Mouse (Mus musculus): ENCODE measurements around the gene H2-DMb2. TPM values are rescaled to one million over a fixed set of nuclear protein-coding genes. Genes with fewer than 3 reads are reported as not detected.

H2-DMb2 gene
- polyA plus RNA-seq, 1 experiment from 2014 or later: not detected

- Histone ChIP-seq H3K27ac (peak within 1 kb of the TSS; percentile 100), H3K36me3 (peaks cover 40% of the 10 kb centered on the region), H3K27me3 (no peaks in the 10 kb centered on the region), H3K4me3 (peak within 1 kb of the TSS; percentile 99), H3K4me2 (replicated peaks) (peak within 1 kb of the TSS; percentile 98), H3K9me3 (replicated peaks) (no peaks in the 10 kb centered on the region), H3K4me1 (peaks cover 41% of the 10 kb centered on the region), H3K9ac (peak within 1 kb of the TSS; percentile 98)
- peak; percentile 76 for ATAC-seq (ENCODE audit: low FRiP score)
- under 1% methylated on average over 96 of the region's 96 CpGs for WGBS
Observed at GRCm38 (mm10) chr17:34119249-34120179, 23.6 kb upstream of the H2-DMb2 start, which contains the start of gene H2-DMa. Gene H2-DMa, plus strand, starts transcription at chr17:34119541.

GRCm38 (mm10) chr17:34120180-34120723 lies 22.9 kb upstream of the H2-DMb2 start:
- Histone ChIP-seq H3K4me1 (peaks cover 39% of the 10 kb centered on the region), H3K36me3 (peaks cover 33% of the 10 kb centered on the region), H3K9me3 (replicated peaks) (no peaks in the 10 kb centered on the region), H3K27ac (peak overlapping the region; percentile 100), H3K4me2 (replicated peaks) (peak overlapping the region; percentile 98), H3K4me3 (peak overlapping the region; percentile 99), H3K9ac (peak overlapping the region; percentile 91), H3K27me3 (no peaks in the 10 kb centered on the region)
- ATAC-seq (ENCODE audit: low FRiP score): peak; percentile 9; the same call in 1 of the 2 replicates
- WGBS: under 1% methylated on average over 36 of the region's 42 CpGs

DNA sequence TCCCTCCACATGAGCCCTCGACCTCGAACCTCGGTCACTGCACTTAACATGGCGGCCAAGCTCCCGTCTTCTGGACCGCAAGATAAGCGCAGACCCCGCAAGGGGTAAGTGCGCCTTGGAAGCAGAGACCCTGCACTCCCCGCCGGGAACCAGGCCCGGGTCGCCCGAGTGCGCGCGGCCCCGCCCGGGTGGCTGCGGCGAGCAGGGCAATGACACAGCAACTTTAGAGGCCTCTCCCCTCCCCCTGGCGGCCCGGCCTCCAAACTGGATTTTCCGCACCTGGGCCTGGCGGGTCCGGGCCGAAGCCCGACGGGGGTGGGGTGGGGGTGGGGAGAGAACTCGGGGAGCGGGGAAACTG lies 22.3 kb upstream of the H2-DMb2 start:
- ATAC-seq (ENCODE audit: low FRiP score): peak; percentile 12
- H3K9ac ChIP-seq: peak overlapping the region; percentile 91
- peak overlapping the region; percentile 98 for H3K4me2 ChIP-seq (replicated peaks)
- H3K36me3 ChIP-seq: peaks cover 27% of the 10 kb centered on the region
- H3K27ac ChIP-seq: peak overlapping the region; percentile 100
- WGBS: under 1% methylated on average over 31 of the region's 31 CpGs
- H3K4me1 ChIP-seq: peaks cover 34% of the 10 kb centered on the region
- H3K4me3 ChIP-seq: peak overlapping the region; percentile 99
- no peaks in the 10 kb centered on the region for H3K9me3 ChIP-seq (replicated peaks)
- no peaks in the 10 kb centered on the region for H3K27me3 ChIP-seq

- Histone ChIP-seq H3K4me1 (peaks cover 30% of the 10 kb centered on the region), H3K4me3 (peak overlapping the region; percentile 99), H3K4me2 (replicated peaks) (peak overlapping the region; percentile 98), H3K9me3 (replicated peaks) (no peaks in the 10 kb centered on the region), H3K9ac (peak overlapping the region; percentile 91), H3K27me3 (no peaks in the 10 kb centered on the region), H3K27ac (peak overlapping the region; percentile 100), H3K36me3 (peaks cover 23% of the 10 kb centered on the region)
- under 1% methylated on average over 29 of the region's 35 CpGs for WGBS
- peak; percentile 22 for ATAC-seq (ENCODE audit: low FRiP score)
Observed at GRCm38 (mm10) chr17:34121172-34121878, 21.8 kb upstream of the H2-DMb2 start.

DNA sequence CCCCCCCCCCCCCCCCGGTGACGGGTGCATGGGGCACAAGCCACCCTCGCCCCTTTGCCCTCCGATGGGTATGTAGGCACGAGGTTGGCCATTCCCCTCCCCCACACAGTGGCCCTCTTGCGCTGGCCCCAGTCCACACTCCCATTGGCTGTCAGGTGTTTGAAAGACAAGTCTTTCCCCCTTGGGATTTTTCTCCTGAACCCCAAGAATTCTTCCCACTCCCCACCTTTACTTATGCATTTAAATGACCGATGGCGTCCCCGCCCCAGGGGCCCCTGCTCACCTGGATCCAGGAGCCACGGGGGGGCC lies 21.3 kb upstream of the H2-DMb2 start:
- Histone ChIP-seq H3K27ac (peak overlapping the region; percentile 100), H3K4me1 (peaks cover 25% of the 10 kb centered on the region), H3K36me3 (peaks cover 18% of the 10 kb centered on the region), H3K4me3 (peak overlapping the region; percentile 99), H3K9me3 (replicated peaks) (no peaks in the 10 kb centered on the region), H3K4me2 (replicated peaks) (peak overlapping the region; percentile 98), H3K9ac (peak overlapping the region; percentile 91), H3K27me3 (no peaks in the 10 kb centered on the region)
- WGBS: 0% methylated on average over 7 of the region's 10 CpGs
- ATAC-seq (ENCODE audit: low FRiP score): peak; percentile 32

DNA sequence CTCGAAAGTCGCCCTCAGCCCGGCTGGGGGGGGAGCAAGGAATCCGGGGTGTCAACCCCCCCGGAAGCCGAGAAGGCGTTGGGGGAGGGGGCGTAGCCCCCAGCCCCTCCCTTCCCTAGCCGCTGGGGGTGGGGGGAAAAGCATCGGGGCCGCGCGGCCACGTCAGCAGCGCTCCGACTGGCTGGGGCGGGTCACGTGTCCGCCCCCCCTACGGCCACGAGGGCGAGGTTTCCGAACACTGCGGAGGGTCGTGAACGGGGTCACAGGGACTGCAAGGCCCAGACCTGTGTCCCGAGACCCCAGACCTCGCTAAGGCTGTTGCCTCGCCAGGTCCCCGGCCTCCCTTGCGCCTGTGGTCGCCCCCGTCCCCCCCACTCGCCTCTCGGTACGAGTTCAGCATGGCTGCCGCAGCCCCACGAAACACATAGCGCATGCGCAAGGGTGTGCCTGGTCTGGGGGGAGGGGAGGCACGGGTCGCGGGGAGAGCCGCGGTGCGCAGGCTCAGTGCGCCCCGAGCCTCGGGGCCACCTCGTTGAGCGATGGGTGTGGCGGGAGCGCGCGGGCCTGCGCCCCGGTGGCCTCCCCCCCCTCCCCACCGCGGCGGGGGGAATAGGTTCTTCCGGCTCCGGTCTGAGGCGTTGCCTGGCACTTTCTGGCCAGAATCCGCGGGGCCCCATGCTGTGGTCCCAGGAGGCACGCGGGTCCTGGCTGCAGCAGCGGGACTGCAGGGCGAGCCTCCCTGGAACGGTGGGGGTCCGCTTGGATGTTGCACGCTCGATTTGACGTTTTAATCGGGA lies 20.7 kb upstream of the H2-DMb2 start, which contains the start of gene Brd2:
Brd2 (minus strand) TSS at position 447 of the 797 bp plus-strand sequence.
- ATAC-seq (ENCODE audit: low FRiP score): peak; percentile 51
- Histone ChIP-seq H3K36me3 (peaks cover 13% of the 10 kb centered on the region), H3K4me1 (peaks cover 19% of the 10 kb centered on the region), H3K9me3 (replicated peaks) (no peaks in the 10 kb centered on the region), H3K4me3 (peak within 1 kb of the TSS; percentile 99), H3K27me3 (no peaks in the 10 kb centered on the region), H3K27ac (peak within 1 kb of the TSS; percentile 100), H3K9ac (peak within 1 kb of the TSS; percentile 91), H3K4me2 (replicated peaks) (peak within 1 kb of the TSS; percentile 98)
- WGBS: 1% methylated on average over 48 of the region's 75 CpGs

DNA sequence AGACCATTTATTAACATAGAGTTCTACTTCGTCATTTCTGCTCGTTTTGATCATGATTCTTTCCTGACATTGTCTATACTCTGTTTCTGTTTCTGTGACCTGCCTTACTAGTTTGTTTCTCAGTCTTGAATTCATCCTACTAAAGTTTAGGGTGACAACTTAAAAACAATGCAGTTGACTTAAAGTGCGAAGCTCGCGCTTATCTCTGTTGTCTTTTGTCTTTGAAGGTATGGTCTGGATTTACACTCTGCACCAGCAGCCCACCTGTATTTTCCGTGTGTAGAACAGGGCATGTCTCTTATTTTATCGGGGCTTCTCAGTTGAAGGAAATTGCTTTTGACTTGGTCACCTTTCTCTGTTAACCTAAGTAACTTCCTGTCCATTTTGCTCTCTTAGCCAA lies 20.0 kb upstream of the H2-DMb2 start:
- H3K9me3 ChIP-seq (replicated peaks): no peaks in the 10 kb centered on the region
- H3K36me3 ChIP-seq: peaks cover 6% of the 10 kb centered on the region
- no peak for ATAC-seq (ENCODE audit: low FRiP score)
- WGBS: 3% methylated on average over 7 of the region's 7 CpGs
- H3K27ac ChIP-seq: peak overlapping the region; percentile 100
- H3K4me2 ChIP-seq (replicated peaks): peak overlapping the region; percentile 98
- no peaks in the 10 kb centered on the region for H3K27me3 ChIP-seq
- H3K9ac ChIP-seq: peak overlapping the region; percentile 91
- H3K4me3 ChIP-seq: peak overlapping the region; percentile 99
- peaks cover 20% of the 10 kb centered on the region for H3K4me1 ChIP-seq

DNA sequence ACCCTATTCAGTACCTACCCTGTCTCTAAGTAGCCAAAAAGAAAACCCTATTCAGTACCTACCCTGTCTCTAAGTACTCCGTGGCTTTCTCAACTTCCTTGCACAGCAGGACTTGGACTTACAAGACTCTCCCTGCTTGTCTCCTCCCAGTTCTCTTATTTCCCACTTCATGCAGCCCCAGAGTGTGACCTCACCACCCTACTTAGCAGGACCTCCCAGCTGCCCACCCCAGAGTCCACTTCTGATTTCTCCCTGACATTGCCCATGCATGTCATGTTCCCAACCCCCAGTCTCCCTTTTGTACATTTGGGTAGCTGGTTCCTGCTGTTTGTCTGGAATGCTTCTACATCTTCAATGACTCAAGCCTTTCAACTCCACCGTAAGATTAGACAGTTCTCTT lies 19.6 kb upstream of the H2-DMb2 start:
- Histone ChIP-seq H3K4me3 (peak overlapping the region; percentile 99), H3K9me3 (replicated peaks) (no peaks in the 10 kb centered on the region), H3K4me1 (peaks cover 24% of the 10 kb centered on the region), H3K36me3 (peaks cover 2% of the 10 kb centered on the region), H3K27ac (peak overlapping the region; percentile 100), H3K27me3 (no peaks in the 10 kb centered on the region), H3K9ac (peak overlapping the region; percentile 91), H3K4me2 (replicated peaks) (peak overlapping the region; percentile 98)
- WGBS: 3% methylated on average over 2 of the region's 2 CpGs
- ATAC-seq (ENCODE audit: low FRiP score): no peak

GRCm38 (mm10) chr17:34124649-34125048 lies 18.5 kb upstream of the H2-DMb2 start:
- Histone ChIP-seq H3K36me3 (no peaks in the 10 kb centered on the region), H3K4me3 (no peak overlapping the region), H3K27me3 (no peaks in the 10 kb centered on the region; the same call in 1 of the 2 replicates), H3K9ac (no peak overlapping the region), H3K4me2 (replicated peaks) (no peak overlapping the region), H3K4me1 (peaks cover 35% of the 10 kb centered on the region), H3K27ac (no peak overlapping the region), H3K9me3 (replicated peaks) (no peaks in the 10 kb centered on the region)
- ATAC-seq (ENCODE audit: low FRiP score): no peak
- WGBS: 79% methylated on average over 6 of the region's 6 CpGs

- no peak for ATAC-seq (ENCODE audit: low FRiP score)
- WGBS: 56% methylated on average over 9 of the region's 9 CpGs
- no peaks in the 10 kb centered on the region for H3K9me3 ChIP-seq (replicated peaks)
- H3K27me3 ChIP-seq: no peaks in the 10 kb centered on the region; the same call in 1 of the 2 replicates
- H3K4me3 ChIP-seq: no peak overlapping the region
- no peak overlapping the region for H3K27ac ChIP-seq
- H3K4me2 ChIP-seq (replicated peaks): no peak overlapping the region
- no peaks in the 10 kb centered on the region for H3K36me3 ChIP-seq
- H3K9ac ChIP-seq: no peak overlapping the region
- H3K4me1 ChIP-seq: peaks cover 35% of the 10 kb centered on the region
Observed at GRCm38 (mm10) chr17:34126826-34127420, 16.2 kb upstream of the H2-DMb2 start.

- WGBS: 32% methylated on average over 6 of the region's 6 CpGs
- H3K4me3 ChIP-seq: no peak overlapping the region
Observed at GRCm38 (mm10) chr17:34127475-34127874, 15.6 kb upstream of the H2-DMb2 start.

More at GRCm38 (mm10) chr17:34127475-34127874, 15.6 kb upstream of the H2-DMb2 start:
- H3K4me2 ChIP-seq (replicated peaks): no peak overlapping the region
- no peak overlapping the region for H3K27ac ChIP-seq
- no peaks in the 10 kb centered on the region for H3K9me3 ChIP-seq (replicated peaks)
- peaks cover 35% of the 10 kb centered on the region for H3K4me1 ChIP-seq
- H3K9ac ChIP-seq: no peak overlapping the region
- H3K36me3 ChIP-seq: no peaks in the 10 kb centered on the region
- no peaks in the 10 kb centered on the region; the same call in 1 of the 2 replicates for H3K27me3 ChIP-seq
- ATAC-seq (ENCODE audit: low FRiP score): no peak
